In the genomic region with DNA sequence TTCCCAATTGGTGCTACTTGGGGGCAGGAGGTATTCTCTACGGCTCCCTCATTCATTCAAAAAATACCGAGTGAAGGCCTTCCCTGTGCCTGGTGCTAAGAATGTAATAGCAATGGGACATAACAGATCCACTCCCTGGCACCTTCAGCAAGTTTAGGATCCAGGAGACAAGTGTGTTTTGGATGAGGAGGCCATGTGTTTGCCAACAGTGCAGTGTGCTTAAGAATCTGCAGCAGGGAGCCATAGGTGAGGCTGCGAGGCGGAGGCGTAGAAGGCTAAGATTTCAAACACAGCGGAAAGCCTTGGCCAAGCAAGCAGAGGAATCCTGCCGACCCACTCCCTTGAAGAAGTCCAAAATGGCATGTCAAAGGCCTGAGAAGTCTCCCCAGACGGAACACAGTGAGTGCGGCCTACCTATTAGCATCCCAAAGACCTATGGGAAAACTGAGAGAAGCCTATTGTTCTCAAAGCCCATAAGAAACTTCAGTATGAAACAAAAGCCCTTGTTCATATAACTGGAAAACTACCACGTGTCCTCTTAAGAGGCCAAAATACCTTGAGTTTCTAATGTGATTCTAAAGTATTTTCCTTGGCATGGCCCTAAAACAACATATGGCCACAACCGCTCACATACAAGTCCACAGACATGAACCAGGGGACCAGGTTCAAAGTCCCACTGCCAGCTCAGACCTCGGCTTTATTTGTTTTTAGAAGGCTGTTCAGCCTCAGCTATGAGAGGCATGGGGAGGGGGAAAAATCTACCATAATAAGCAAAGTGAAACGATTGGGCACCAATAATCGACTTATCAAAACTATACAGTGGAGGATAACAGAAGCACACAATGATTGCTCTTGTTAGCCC, we compare ENCODE assay signal across 19 mouse cellular contexts. TPM values are rescaled to one million over a fixed set of nuclear protein-coding genes. Genes with fewer than 3 reads are reported as not detected.
A peak's percentile ranks its signal among the peaks of the same experiment; 100 is the strongest.
DNase-seq lines count a peak whose midpoint lies in the region; ATAC-seq and TF ChIP-seq lines count a peak whose summit lies in the region.
"Had no signal": no experiment of that assay in that cellular context is flagged by ENCODE, and none has a peak within 500 bp of the region (broad histone marks: within the 10 kb centered on the region; RNA-seq: fewer than 3 reads in every experiment).

No protein-coding gene starts in this region.

- 65% methylated on average over 14 of the region's 14 CpGs for WGBS in liver, embryonic 15.5 days (ENCODE audit: insufficient replicate concordance)
- 61% methylated on average over 14 of the region's 14 CpGs for WGBS in embryonic facial prominence, embryonic 14.5 days
- WGBS in liver, postnatal 0 days (ENCODE audit: insufficient replicate concordance): 77% methylated on average over 14 of the region's 14 CpGs
- 70% methylated on average over 14 of the region's 14 CpGs for WGBS in hindbrain, embryonic 12.5 days

- no peak overlapping the region for H3K4me2 ChIP-seq in liver, embryonic 15.5 days
- 0 out of 2 replicates have a peak overlapping the region, but pooled peaks have one; percentile 34 for H3K4me2 ChIP-seq in embryonic facial prominence, embryonic 14.5 days (ENCODE audit: low read depth, low read length)
- H3K4me2 ChIP-seq in liver, postnatal 0 days (ENCODE audit: low read depth, low read length): no peak overlapping the region
- no peak overlapping the region for H3K4me2 ChIP-seq in hindbrain, embryonic 12.5 days (replicated peaks)
- H3K4me2 ChIP-seq: liver, embryonic 13.5 days; neural tube, embryonic 12.5 days had no signal

- TF ChIP-seq CTCF in liver, postnatal 0 days (IDR thresholded peaks at IDR 0.05; ENCODE audit: low read depth): no peak

- peaks cover 15% of the 10 kb centered on the region; the same call in 1 of the 2 replicates for H3K4me1 ChIP-seq in liver, embryonic 15.5 days (replicated peaks)
- H3K4me1 ChIP-seq in embryonic facial prominence, embryonic 14.5 days (ENCODE audit: control insufficient read depth, insufficient read depth, low read length): peaks cover 50% of the 10 kb centered on the region
- H3K4me1 ChIP-seq in liver, postnatal 0 days (ENCODE audit: insufficient read depth): peaks cover 10% of the 10 kb centered on the region
- peaks cover 20% of the 10 kb centered on the region for H3K4me1 ChIP-seq in hindbrain, embryonic 12.5 days

- no peaks in the 10 kb centered on the region for H3K9me3 ChIP-seq in liver, embryonic 15.5 days (replicated peaks)
- H3K9me3 ChIP-seq in embryonic facial prominence, embryonic 14.5 days (ENCODE audit: control insufficient read depth, low read length): no peaks in the 10 kb centered on the region
- H3K9me3 ChIP-seq in liver, postnatal 0 days (ENCODE audit: low read length): no peaks in the 10 kb centered on the region
- no peaks in the 10 kb centered on the region for H3K9me3 ChIP-seq in hindbrain, embryonic 12.5 days (replicated peaks)
- H3K9me3 ChIP-seq: liver, embryonic 13.5 days; neural tube, embryonic 12.5 days had no signal

- DNase-seq in liver (no peak), ZHBTc4 (ENCODE audit: low read depth, low spot score) (peak; percentile 78)
- DNase-seq in embryonic facial prominence, embryonic 14.5 days (ENCODE audit: low spot score): peak; percentile 34
- peak; percentile 46 for DNase-seq in liver, postnatal 0 days
- no peak for DNase-seq in frontal cortex, postnatal 36 days (ENCODE audit: low spot score in 2 of 2)
- DNase-seq in right cerebral cortex, postnatal 10 days (ENCODE audit: low spot score in 2 of 2): no peak
- DNase-seq: adrenal gland, postnatal 36 days; cerebellum, postnatal 14 days; heart, adult 11 months; kidney, postnatal 25 days; layer of hippocampus, postnatal 36 days; liver, embryonic 13.5 days; thymus, postnatal 4 days had no signal

- no peaks in the 10 kb centered on the region for H3K27me3 ChIP-seq in liver, embryonic 15.5 days
- no peaks in the 10 kb centered on the region for H3K27me3 ChIP-seq in embryonic facial prominence, embryonic 14.5 days (replicated peaks; ENCODE audit: control insufficient read depth, insufficient read depth, low read length)
- no peaks in the 10 kb centered on the region for H3K27me3 ChIP-seq in liver, postnatal 0 days (ENCODE audit: insufficient read depth, low read length)
- no peaks in the 10 kb centered on the region for H3K27me3 ChIP-seq in hindbrain, embryonic 12.5 days
- H3K27me3 ChIP-seq: CH12.LX; liver, embryonic 13.5 days; neural tube, embryonic 12.5 days had no signal

- no peaks in the 10 kb centered on the region for H3K36me3 ChIP-seq in liver, embryonic 15.5 days (replicated peaks)
- peaks cover 35% of the 10 kb centered on the region for H3K36me3 ChIP-seq in embryonic facial prominence, embryonic 14.5 days (ENCODE audit: control insufficient read depth, insufficient read depth, low read length)
- no peaks in the 10 kb centered on the region for H3K36me3 ChIP-seq in liver, postnatal 0 days (replicated peaks; ENCODE audit: insufficient read depth, low read length)
- no peaks in the 10 kb centered on the region for H3K36me3 ChIP-seq in hindbrain, embryonic 12.5 days

- no peak overlapping the region for H3K27ac ChIP-seq in liver, embryonic 15.5 days (replicated peaks)
- H3K27ac ChIP-seq in embryonic facial prominence, embryonic 14.5 days (replicated peaks; ENCODE audit: low read depth, low read length): peak overlapping the region; percentile 86
- peak overlapping the region; percentile 71 for H3K27ac ChIP-seq in liver, postnatal 0 days (ENCODE audit: low read depth)
- no peak overlapping the region for H3K27ac ChIP-seq in hindbrain, embryonic 12.5 days
- H3K27ac ChIP-seq: liver, embryonic 13.5 days; neural tube, embryonic 12.5 days had no signal

- H3K4me3 ChIP-seq in liver, embryonic 15.5 days (replicated peaks): no peak overlapping the region
- H3K4me3 ChIP-seq in embryonic facial prominence, embryonic 14.5 days (ENCODE audit: low read depth, low read length): no peak overlapping the region
- H3K4me3 ChIP-seq in liver, postnatal 0 days (ENCODE audit: low read depth, low read length): no peak overlapping the region
- no peak overlapping the region for H3K4me3 ChIP-seq in hindbrain, embryonic 12.5 days
- H3K4me3 ChIP-seq: liver, embryonic 13.5 days; neural tube, embryonic 12.5 days had no signal

- H3K9ac ChIP-seq in liver, embryonic 15.5 days: no peak overlapping the region
- H3K9ac ChIP-seq in embryonic facial prominence, embryonic 14.5 days (ENCODE audit: low read depth, low read length): no peak overlapping the region
- H3K9ac ChIP-seq in liver, postnatal 0 days (replicated peaks): no peak overlapping the region
- H3K9ac ChIP-seq in hindbrain, embryonic 12.5 days: no peak overlapping the region
- H3K9ac ChIP-seq: liver, embryonic 13.5 days; neural tube, embryonic 12.5 days had no signal

- TF ChIP-seq EP300 in liver, postnatal 0 days (IDR thresholded peaks at IDR 0.05; ENCODE audit: low read depth): peak; percentile 62; the same call in 1 of the 2 replicates

- peak; percentile 38; the same call in 1 of the 2 replicates for ATAC-seq in liver, embryonic 15.5 days (ENCODE audit: insufficient read depth)
- ATAC-seq in embryonic facial prominence, embryonic 14.5 days (ENCODE audit: low read depth): no peak
- ATAC-seq in liver, postnatal 0 days: peak; percentile 90
- ATAC-seq in hindbrain, embryonic 12.5 days (ENCODE audit: low FRiP score): no peak
- ATAC-seq: hindbrain, embryonic 16.5 days; midbrain, embryonic 16.5 days had no signal

RNA-seq across cellular contexts. Expression of gene Tcf7l1, which starts 18.9 kb away (rescaled TPM):
- polyA plus RNA-seq in liver, embryonic 15.5 days (2015; fragmentation: Nextera tagmentation; extraction: Ambion mirVana): 4.1 and 5.3 TPM in 2 replicates
- polyA plus RNA-seq in embryonic facial prominence, embryonic 14.5 days (2014; fragmentation: Nextera tagmentation; extraction: Ambion mirVana): 42.3 and 46.3 TPM in 2 replicates
- polyA plus RNA-seq in liver, postnatal 0 days (2015; fragmentation: Nextera tagmentation; extraction: Ambion mirVana): 5.7 and 5.8 TPM in 2 replicates
- polyA plus RNA-seq in hindbrain, embryonic 12.5 days (2016; fragmentation: Nextera tagmentation; extraction: Ambion mirVana): 24.2 and 24.7 TPM in 2 replicates

Comparison
In these comparisons a context has a peak if more than half of its experiments do, and no peak if none do; other contexts are left out.
1. H3K27ac ChIP-seq: peak in embryonic facial prominence, embryonic 14.5 days (single experiment) and liver, postnatal 0 days (single experiment); none in liver, embryonic 15.5 days (single experiment) and hindbrain, embryonic 12.5 days (single experiment).
2. DNase-seq: peak in ZHBTc4 (single experiment), embryonic facial prominence, embryonic 14.5 days (single experiment) and liver, postnatal 0 days (single experiment); none in liver (single experiment), frontal cortex, postnatal 36 days (0 of 2) and right cerebral cortex, postnatal 10 days (0 of 2).
3. ATAC-seq: peak in liver, embryonic 15.5 days (single experiment) and liver, postnatal 0 days (single experiment); none in embryonic facial prominence, embryonic 14.5 days (single experiment) and hindbrain, embryonic 12.5 days (single experiment).